Mouse (Mus musculus) midbrain, embryonic 13.5 days (tissue): ENCODE data around the gene 4931428L18Rik. TPM values are rescaled to one million over a fixed set of nuclear protein-coding genes. Genes with fewer than 3 reads are reported as not detected.
A peak's percentile ranks its signal among the peaks of the same experiment; 100 is the strongest.

Experiments
- ATAC-seq: fragments of 200-750 bp; cut with Nextera tagmentation; 2 replicates; pipeline ENCODE4 v1.8.0; 2017; ENCODE audit warnings: mild to moderate bottlenecking, moderate TSS enrichment, moderate library complexity
- H3K27ac ChIP-seq: fragments of 300-500 bp; sonication (generic); 2 replicates; pipeline ENCODE4 v1.5.1; 2015; ENCODE audit warnings: inconsistent platforms, mild to moderate bottlenecking, moderate library complexity
- H3K27me3 ChIP-seq: fragments of 300-500 bp; sonication (generic); 2 replicates; pipeline ENCODE4 v1.6.1; 2015; ENCODE audit warnings: mild to moderate bottlenecking, inconsistent platforms
- H3K36me3 ChIP-seq: fragments of 300-500 bp; sonication (generic); 2 replicates; pipeline ENCODE4 v1.6.1; 2015; ENCODE audit warnings: mild to moderate bottlenecking, inconsistent platforms
- H3K4me1 ChIP-seq: fragments of 300-500 bp; sonication (generic); replicated peaks from 2 replicates; pipeline ENCODE4 v1.6.1; 2015; ENCODE audit warnings: inconsistent platforms
- H3K4me2 ChIP-seq: fragments of 300-500 bp; sonication (generic); replicated peaks from 2 replicates; pipeline ENCODE4 v1.6.1; 2015; ENCODE audit warnings: moderate library complexity, mild to moderate bottlenecking, inconsistent platforms
- H3K4me3 ChIP-seq: fragments of 300-500 bp; sonication (generic); replicated peaks from 2 replicates; pipeline ENCODE4 v1.5.1; 2015; ENCODE audit warnings: mild to moderate bottlenecking, inconsistent platforms
- H3K9ac ChIP-seq: fragments of 300-500 bp; sonication (generic); replicated peaks from 2 replicates; pipeline ENCODE4 v1.6.1; 2015; ENCODE audit warnings: mild to moderate bottlenecking, inconsistent platforms
- H3K9me3 ChIP-seq: fragments of 300-500 bp; sonication (generic); 2 replicates; pipeline ENCODE4 v1.6.1; 2016; ENCODE audit warnings: mild to moderate bottlenecking, inconsistent platforms
- WGBS: fragments of 180-500 bp; shearing (Covaris S2); methylation state at CpG from one replicate; pipeline ENCODE4 v1.1.7; 2015; 5-methylcytosine and 5-hydroxymethylcytosine counted together
- polyA plus RNA-seq: library from polyadenylated mRNA; unstranded; fragments of >200 nt; fragmentation: Nextera tagmentation; extraction: Ambion mirVana; gene quantifications from 2 replicates; pipeline ENCODE4 v1.2.1, GENCODE M21; 2015

The 4931428L18Rik gene
- polyA plus RNA-seq, 1 experiment from 2014 or later, result 0.17 TPM

DNA sequence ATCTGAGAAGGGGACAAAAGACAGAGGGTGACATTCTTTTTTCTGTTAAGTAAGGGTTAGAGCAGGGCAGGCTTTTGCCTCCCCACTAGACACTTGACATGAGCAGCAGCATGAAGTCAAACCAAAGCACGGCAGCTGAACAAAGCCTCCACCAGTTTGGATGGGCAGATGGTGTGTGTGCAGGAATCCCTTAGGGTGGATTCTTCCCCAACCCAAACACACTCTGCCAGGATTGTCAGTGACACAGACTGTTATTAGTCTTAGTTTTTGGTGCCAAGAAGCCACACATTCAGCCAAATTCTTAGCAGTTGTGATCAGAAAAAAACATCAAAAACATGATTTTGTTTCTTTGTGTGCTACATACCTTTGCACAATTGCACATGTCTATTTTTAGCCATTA is 44.2 kb downstream of the 4931428L18Rik start:
- WGBS, result 35% methylated on average over 1 of the region's 1 CpGs
- no peaks in the 10 kb centered on the region for H3K9me3 ChIP-seq
- no peak overlapping the region for H3K4me2 ChIP-seq
- no peaks in the 10 kb centered on the region for H3K36me3 ChIP-seq
- no peak overlapping the region for H3K9ac ChIP-seq
- H3K4me3 ChIP-seq, result no peak overlapping the region
- ATAC-seq, result no peak
- H3K27me3 ChIP-seq, result no peaks in the 10 kb centered on the region
- no peak overlapping the region for H3K27ac ChIP-seq
- H3K4me1 ChIP-seq, result no peaks in the 10 kb centered on the region

DNA sequence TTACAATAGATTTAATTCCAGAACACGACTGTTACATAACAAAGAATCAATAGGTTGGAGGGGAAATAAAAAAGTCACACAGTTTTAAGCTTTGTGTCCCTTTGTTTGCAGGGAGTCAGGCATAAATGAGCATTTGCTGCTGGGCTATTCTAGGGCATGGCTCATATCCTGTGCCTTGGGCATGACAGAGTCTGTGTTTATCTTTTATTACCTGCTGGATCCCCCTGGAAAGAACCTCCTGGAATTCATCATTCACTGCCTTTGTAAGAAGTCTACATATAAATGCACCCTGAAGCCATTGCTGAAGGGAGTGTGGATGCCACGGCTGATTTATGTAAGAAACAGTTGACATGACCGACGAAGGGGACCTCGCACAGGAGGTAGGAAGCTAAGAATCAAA is 46.4 kb downstream of the 4931428L18Rik start, which contains the start of gene Lgsn:
Gene Lgsn (plus strand): TSS at position 301 of the 400 bp plus-strand sequence.
- 75% methylated on average over 5 of the region's 5 CpGs for WGBS
- Histone ChIP-seq H3K9ac (no peak within 1 kb of the TSS), H3K27me3 (no peaks in the 10 kb centered on the region), H3K9me3 (no peaks in the 10 kb centered on the region), H3K4me1 (no peaks in the 10 kb centered on the region), H3K27ac (no peak within 1 kb of the TSS), H3K36me3 (no peaks in the 10 kb centered on the region), H3K4me2 (no peak within 1 kb of the TSS), H3K4me3 (no peak within 1 kb of the TSS)
- no peak for ATAC-seq

DNA sequence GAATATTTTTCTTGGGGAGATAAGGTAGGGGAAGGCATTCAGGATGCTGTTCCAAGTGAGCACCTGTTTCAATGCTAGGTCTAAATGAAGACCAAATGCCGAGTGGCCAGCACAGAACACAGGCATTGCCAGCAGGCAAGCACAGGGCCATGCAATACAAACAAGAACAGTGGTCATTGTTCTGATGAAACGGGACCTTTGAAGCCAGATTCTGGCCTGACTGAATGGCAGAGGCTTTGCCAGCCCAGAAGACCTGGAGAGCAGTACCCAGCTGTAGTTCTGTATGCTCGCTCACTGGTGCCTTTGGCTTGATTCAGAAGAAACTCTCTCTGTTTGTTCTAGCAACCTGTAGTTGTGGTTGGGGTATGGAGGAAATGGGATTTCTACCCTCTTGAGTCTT is 47.1 kb downstream of the 4931428L18Rik start:
- no peak for ATAC-seq
- WGBS, result 79% methylated on average over 3 of the region's 3 CpGs
- H3K27me3 ChIP-seq, result no peaks in the 10 kb centered on the region
- no peaks in the 10 kb centered on the region for H3K4me1 ChIP-seq
- H3K9me3 ChIP-seq, result no peaks in the 10 kb centered on the region
- no peaks in the 10 kb centered on the region for H3K36me3 ChIP-seq
- H3K4me2 ChIP-seq, result no peak overlapping the region
- H3K4me3 ChIP-seq, result no peak overlapping the region
- no peak overlapping the region for H3K27ac ChIP-seq
- no peak overlapping the region for H3K9ac ChIP-seq

DNA sequence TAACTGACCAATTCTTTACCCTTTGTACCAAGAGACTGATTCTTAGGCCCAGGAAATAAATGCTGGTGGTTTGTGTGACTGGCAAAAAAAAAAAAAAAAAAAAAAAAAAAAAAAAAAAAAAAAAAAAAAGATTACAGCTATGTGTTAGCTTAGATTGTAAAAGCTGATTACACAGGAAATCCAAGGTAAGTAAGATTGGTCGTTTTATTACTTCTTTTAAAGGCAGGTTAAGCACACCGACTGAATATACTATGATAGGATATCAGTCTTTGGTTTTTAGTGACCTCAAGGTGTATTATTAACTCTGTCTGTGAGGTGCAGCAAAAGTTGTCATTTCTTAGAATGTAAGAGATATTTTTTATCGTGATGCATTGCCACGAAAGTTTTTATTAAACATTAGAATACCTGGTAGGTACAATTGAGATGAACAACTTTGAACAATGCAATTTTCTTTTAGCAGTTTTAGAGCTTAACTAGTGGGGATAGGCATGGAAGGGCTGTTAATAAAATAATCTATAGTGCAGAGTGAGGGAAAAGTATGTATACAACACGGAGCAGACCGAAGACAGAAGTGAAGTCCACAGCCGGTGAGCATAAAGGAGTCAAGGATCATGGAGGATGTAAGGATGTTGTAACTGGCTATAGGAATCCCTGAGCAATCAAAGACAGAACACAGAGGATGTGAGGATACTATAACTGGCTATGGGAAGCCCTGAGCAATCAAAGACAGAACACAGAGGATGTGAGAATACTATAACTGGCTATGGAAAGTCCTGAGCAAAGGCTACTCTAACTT is 57.0 kb downstream of the 4931428L18Rik start:
- 90% methylated on average over 7 of the region's 7 CpGs for WGBS
- Histone ChIP-seq H3K27ac (no peak overlapping the region), H3K36me3 (no peaks in the 10 kb centered on the region), H3K9me3 (no peaks in the 10 kb centered on the region), H3K4me1 (no peaks in the 10 kb centered on the region), H3K4me2 (no peak overlapping the region), H3K9ac (no peak overlapping the region), H3K27me3 (no peaks in the 10 kb centered on the region), H3K4me3 (no peak overlapping the region)
- ATAC-seq, result no peak

DNA sequence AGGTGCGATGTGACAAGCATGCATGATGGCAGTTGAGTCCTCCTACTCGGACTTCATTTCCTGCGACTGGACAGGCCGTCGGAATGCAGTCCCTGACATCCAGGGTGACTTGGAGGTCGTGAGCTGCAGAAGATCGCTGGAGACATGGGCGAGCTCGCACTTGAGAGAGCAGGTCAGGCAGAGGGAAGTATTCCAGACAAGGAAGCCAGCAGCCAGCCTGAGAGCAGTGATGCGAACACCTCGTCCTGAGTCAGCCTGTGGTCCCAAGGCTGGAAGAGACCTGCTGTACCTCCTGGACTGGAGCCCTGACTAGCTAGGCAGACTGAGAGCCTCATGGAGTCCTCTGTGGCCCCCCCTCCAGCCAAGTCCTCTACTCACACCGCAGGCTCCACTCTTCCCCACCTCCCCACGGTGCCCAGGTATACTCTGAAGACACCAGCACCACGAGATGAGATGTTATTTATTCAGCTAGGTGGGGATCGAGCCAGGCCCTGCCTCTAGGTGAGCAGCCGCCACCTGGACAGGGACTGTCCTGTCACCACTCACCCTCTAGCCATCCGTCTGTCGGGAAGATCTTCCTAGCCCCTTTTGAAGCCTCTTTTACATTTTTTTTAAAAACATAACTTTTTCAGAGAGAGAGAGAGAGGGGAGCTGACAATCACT is 57.8 kb downstream of the 4931428L18Rik start:
- Histone ChIP-seq H3K9me3 (no peaks in the 10 kb centered on the region), H3K4me3 (no peak overlapping the region), H3K27me3 (no peaks in the 10 kb centered on the region), H3K27ac (no peak overlapping the region), H3K9ac (no peak overlapping the region), H3K36me3 (no peaks in the 10 kb centered on the region), H3K4me1 (no peaks in the 10 kb centered on the region), H3K4me2 (no peak overlapping the region)
- ATAC-seq, result no peak
- WGBS, result 85% methylated on average over 18 of the region's 18 CpGs

DNA sequence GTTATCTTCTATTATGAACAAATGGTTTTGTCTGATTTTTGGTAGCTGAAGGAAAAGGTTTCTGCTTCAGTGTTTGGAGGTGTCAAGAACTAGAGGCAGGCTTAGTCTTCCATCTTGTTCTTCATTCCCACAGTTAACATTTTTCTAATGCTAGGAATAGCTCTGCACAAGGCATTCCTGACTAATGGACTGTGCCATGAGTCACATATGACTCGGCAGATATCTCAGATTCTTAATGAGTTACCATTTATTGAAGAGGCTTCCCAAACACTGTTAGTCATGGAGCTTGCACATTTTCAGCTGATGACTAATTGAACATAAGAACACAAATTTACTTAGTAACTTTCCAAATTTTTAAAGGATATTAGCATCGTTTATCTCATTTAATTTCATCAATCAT is 65.6 kb downstream of the 4931428L18Rik start:
- no peak overlapping the region for H3K9ac ChIP-seq
- H3K4me2 ChIP-seq, result no peak overlapping the region
- H3K27ac ChIP-seq, result no peak overlapping the region
- H3K4me3 ChIP-seq, result no peak overlapping the region
- no peaks in the 10 kb centered on the region for H3K36me3 ChIP-seq
- H3K9me3 ChIP-seq, result no peaks in the 10 kb centered on the region
- 84% methylated on average over 2 of the region's 2 CpGs for WGBS
- H3K4me1 ChIP-seq, result no peaks in the 10 kb centered on the region
- ATAC-seq, result no peak
- H3K27me3 ChIP-seq, result no peaks in the 10 kb centered on the region

DNA sequence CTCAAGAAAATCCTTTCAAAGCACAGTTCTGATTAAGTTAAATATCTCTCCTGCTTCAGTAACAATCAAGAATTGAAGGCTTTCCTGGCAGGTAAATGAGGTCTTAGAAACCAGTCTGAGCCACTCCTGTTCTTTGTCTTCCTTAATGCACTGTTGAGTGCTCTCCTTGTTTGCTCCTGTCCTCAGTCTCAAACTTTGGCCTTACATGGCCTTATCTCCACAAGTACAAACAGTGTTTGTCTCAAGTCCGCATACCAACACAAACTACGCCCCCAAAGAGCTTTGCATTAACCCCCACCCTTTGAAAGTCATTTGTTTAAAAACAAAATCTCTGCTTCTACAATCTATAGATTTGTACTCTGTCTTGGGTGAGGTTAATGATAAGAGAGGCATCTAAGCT is 66.3 kb downstream of the 4931428L18Rik start:
- H3K4me2 ChIP-seq, result no peak overlapping the region
- no peaks in the 10 kb centered on the region for H3K27me3 ChIP-seq
- H3K36me3 ChIP-seq, result no peaks in the 10 kb centered on the region
- no peak overlapping the region for H3K4me3 ChIP-seq
- no peaks in the 10 kb centered on the region for H3K9me3 ChIP-seq
- H3K27ac ChIP-seq, result no peak overlapping the region
- no peaks in the 10 kb centered on the region for H3K4me1 ChIP-seq
- H3K9ac ChIP-seq, result no peak overlapping the region
- ATAC-seq, result no peak
- WGBS, result 82% methylated on average over 2 of the region's 2 CpGs

DNA sequence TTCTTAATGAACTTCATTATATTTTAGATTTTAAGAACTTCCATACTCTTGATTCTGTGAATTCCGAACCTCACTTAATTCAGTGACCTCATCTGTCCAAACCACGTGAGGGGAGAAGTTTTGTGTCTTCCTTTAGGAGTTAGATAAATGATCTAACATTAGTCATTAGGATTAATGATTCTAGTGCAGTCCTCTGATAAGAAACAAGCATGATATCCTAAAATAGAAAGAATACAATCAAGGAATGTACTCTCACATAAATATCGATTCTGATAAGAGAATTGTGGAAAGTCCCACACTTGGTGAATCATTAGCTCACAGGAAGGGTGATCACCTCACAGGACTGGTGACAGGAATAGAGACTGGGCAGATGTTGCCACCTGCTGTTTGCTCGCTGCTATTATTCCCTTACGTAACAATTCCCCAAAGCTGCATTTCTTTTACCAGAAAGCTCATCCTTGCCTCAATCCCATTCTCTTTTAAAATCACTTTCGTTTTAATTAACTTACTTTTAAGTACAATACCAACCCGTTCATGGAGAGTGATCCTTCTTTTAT is 68.6 kb downstream of the 4931428L18Rik start:
- Histone ChIP-seq H3K9me3 (no peaks in the 10 kb centered on the region), H3K36me3 (no peaks in the 10 kb centered on the region), H3K27ac (no peak overlapping the region), H3K4me1 (no peaks in the 10 kb centered on the region), H3K4me2 (no peak overlapping the region), H3K4me3 (no peak overlapping the region), H3K9ac (no peak overlapping the region), H3K27me3 (no peaks in the 10 kb centered on the region)
- peak; percentile 75 for ATAC-seq
- WGBS, result 26% methylated on average over 7 of the region's 7 CpGs

DNA sequence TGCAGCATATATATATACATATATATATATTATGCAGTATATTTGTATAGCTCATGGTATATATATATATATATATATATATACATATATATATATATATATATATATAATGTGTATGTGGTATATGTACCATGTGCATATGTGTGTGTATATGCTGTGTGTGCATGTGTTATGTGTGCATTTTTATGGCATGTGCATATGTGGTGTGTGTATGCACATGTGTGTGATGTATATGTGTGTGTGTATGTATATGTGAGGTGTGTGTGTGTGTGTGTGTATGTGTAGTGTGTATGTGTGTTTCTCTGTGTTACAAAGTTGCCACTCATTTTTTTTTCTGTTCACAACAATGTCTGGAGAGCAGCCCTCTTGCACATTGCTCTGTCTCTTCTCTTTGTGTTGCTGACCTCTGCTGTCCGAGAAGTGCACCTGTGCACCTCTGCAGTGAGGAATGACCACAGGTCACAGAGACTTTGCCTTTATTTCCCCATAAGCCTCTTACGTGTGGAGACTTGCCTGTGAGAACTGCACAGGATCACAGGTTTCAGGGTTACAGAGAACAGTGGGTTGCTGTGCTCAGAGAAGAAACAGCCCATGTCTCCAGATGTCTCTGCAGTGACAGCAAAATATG is 69.6 kb downstream of the 4931428L18Rik start:
- whole genome bisulfite sequencing, result 73% methylated on average over 2 of the region's 2 CpGs
- H3K4me1 ChIP-seq, result no peaks in the 10 kb centered on the region
- ATAC-seq, result 0 out of 2 replicates have a peak, but pooled peaks have one; percentile 9

DNA sequence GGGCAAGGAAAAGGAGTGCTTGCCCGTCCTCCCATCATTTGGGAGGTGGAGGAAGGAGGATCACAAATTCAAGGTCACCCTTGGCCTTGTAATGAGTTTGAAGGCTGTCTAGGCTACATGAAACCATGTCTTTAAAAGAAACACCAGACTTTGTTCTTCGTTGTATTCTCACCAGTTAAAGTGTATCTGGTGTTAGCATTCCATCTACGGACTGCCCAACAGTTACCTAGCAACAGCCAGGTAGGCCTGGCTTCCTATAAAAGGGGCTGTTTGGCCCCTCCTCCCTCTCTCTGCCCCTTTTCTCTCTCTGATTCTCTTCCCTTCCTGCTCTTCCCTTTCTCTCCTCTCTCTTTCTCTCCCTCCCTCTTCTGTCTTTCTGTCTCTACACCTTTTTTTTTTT is 71.9 kb downstream of the 4931428L18Rik start:
- no peak overlapping the region for H3K4me2 ChIP-seq

More for the DNA sequence above, 69.6 kb downstream of the 4931428L18Rik start:
- Histone ChIP-seq H3K4me2 (no peak overlapping the region), H3K9me3 (no peaks in the 10 kb centered on the region), H3K36me3 (no peaks in the 10 kb centered on the region), H3K9ac (no peak overlapping the region), H3K27me3 (no peaks in the 10 kb centered on the region), H3K4me3 (no peak overlapping the region), H3K27ac (no peak overlapping the region)

DNA sequence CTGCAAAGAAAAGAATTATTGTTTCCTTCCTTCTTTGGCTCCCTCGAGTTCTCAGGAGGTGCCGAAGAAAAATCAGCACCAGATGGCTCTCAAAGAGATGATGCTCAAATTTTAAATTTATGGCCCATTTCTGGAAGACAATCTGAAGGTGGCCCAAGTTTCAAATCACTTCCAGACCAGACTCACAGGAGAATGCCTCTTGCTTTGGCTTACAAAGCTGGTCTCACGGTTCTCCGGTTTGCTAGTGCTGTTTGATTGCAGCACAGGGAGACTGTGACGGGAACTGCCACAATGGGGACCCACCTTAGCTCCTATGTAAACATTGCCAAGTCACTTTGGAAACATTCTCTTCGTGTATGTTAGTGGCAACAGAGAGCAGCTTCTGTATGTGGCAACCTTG is 72.8 kb downstream of the 4931428L18Rik start:
- Histone ChIP-seq H3K9ac (no peak overlapping the region), H3K4me1 (no peaks in the 10 kb centered on the region), H3K36me3 (no peaks in the 10 kb centered on the region), H3K4me3 (no peak overlapping the region), H3K27ac (no peak overlapping the region), H3K4me2 (no peak overlapping the region), H3K9me3 (no peaks in the 10 kb centered on the region), H3K27me3 (no peaks in the 10 kb centered on the region)
- no peak for ATAC-seq
- WGBS, result 67% methylated on average over 6 of the region's 6 CpGs

More for the DNA sequence above, 71.9 kb downstream of the 4931428L18Rik start:
- no peaks in the 10 kb centered on the region for H3K4me1 ChIP-seq
- no peak overlapping the region for H3K27ac ChIP-seq
- no peaks in the 10 kb centered on the region for H3K27me3 ChIP-seq
- no peak overlapping the region for H3K4me3 ChIP-seq
- 64% methylated on average over 3 of the region's 3 CpGs for WGBS
- H3K9ac ChIP-seq, result no peak overlapping the region
- H3K9me3 ChIP-seq, result no peaks in the 10 kb centered on the region
- H3K36me3 ChIP-seq, result no peaks in the 10 kb centered on the region
- no peak for ATAC-seq

DNA sequence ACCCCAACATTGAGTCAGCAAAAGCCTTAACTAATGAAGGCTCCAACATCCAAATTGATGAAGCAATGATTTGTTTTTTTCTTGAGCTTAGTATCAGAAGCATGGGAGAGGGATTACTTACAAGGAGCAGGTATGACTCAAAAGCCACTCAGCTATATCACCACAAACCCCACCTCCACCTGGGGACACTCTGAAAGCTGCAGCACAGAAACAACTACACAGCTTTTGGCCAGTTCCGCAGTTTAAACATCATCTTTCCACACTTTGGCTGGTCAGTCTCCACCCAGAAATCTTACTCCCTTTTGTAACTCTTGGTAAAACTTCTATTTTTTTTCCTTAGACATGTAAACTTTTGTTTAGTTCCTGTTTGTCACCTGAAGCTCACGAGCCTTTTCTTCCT is 78.9 kb downstream of the 4931428L18Rik start:
- H3K9ac ChIP-seq, result no peak overlapping the region
- H3K9me3 ChIP-seq, result no peaks in the 10 kb centered on the region
- H3K4me3 ChIP-seq, result no peak overlapping the region
- no peaks in the 10 kb centered on the region for H3K4me1 ChIP-seq
- H3K4me2 ChIP-seq, result no peak overlapping the region
- H3K27ac ChIP-seq, result no peak overlapping the region
- 77% methylated on average over 2 of the region's 2 CpGs for whole genome bisulfite sequencing
- ATAC-seq, result no peak
- no peaks in the 10 kb centered on the region for H3K36me3 ChIP-seq
- H3K27me3 ChIP-seq, result no peaks in the 10 kb centered on the region
